Mouse (Mus musculus): Measurements from ENCODE around the gene 6430548M08Rik.

- TF ChIP-seq CTCF (IDR thresholded peaks at IDR 0.05; ENCODE audit: low read depth, low read length) (no peak), POLR2A (IDR thresholded peaks at IDR 0.05; ENCODE audit: borderline replicate concordance, low read depth, low read length) (no peak)
Observed at GRCm38 (mm10) chr8:120079361-120079760, 34.6 kb upstream of the 6430548M08Rik start.
